Comparison of ENCODE assay signal across 8 mouse cellular contexts in the genomic region with DNA sequence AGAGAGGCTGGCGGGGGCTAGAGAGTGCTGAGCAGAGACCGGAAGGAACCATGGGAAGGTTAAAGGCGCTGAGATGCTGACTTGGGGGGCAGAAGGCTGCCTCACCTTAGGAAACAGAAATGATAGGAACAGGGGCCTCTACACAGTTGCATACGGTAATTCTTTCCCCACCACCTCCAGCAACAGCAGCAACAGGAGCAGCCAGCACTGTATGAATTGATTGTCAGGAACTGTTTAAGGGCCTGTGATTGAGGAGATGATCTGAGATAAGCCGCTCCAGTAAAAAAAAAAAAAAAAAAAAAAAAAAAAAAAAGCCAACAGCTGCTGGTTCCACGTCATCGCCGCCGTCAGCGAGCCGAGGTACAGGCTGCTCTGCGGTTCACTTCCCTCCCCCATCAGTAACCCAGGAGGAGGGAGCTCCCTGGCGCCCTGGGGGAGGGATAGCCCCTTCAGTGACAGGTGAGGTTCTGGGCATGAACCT.
DNase-seq lines count a peak whose midpoint lies in the region; ATAC-seq and TF ChIP-seq lines count a peak whose summit lies in the region.

No protein-coding gene starts in this region.

- no peak for TF ChIP-seq CTCF in intestine, postnatal 0 days (IDR thresholded peaks at IDR 0.05; ENCODE audit: low read depth)
- TF ChIP-seq CTCF in thymus, adult 2 months (IDR thresholded peaks at IDR 0.05; ENCODE audit: borderline replicate concordance, control insufficient read depth, extremely low read depth, insufficient read depth, low read length, poor library complexity): no peak

- H3K27me3 ChIP-seq in neural tube, embryonic 11.5 days (ENCODE audit: control insufficient read depth, insufficient read depth, low read length): no peaks in the 10 kb centered on the region
- peaks cover 10% of the 10 kb centered on the region for H3K27me3 ChIP-seq in embryonic facial prominence, embryonic 11.5 days (ENCODE audit: control insufficient read depth, insufficient read depth, low read length)
- H3K27me3 ChIP-seq in intestine, postnatal 0 days (replicated peaks; ENCODE audit: control insufficient read depth, insufficient read depth, low read length): no peaks in the 10 kb centered on the region
- no peaks in the 10 kb centered on the region for H3K27me3 ChIP-seq in thymus, adult 2 months (ENCODE audit: control insufficient read depth, insufficient read depth, low read length)

- TF ChIP-seq POLR2A in thymus, adult 2 months (IDR thresholded peaks at IDR 0.05; ENCODE audit: control insufficient read depth, extremely low read depth, insufficient read depth, low read length, poor library complexity): no peak

- peak overlapping the region; percentile 35 for H3K4me2 ChIP-seq in neural tube, embryonic 11.5 days (ENCODE audit: low read depth)
- H3K4me2 ChIP-seq in embryonic facial prominence, embryonic 11.5 days (ENCODE audit: low read depth, low read length): peak overlapping the region; percentile 46
- peak overlapping the region; percentile 33 for H3K4me2 ChIP-seq in intestine, postnatal 0 days (replicated peaks; ENCODE audit: low read depth)

- H3K27ac ChIP-seq in neural tube, embryonic 11.5 days (ENCODE audit: low read depth, low read length): no peak overlapping the region
- no peak overlapping the region for H3K27ac ChIP-seq in embryonic facial prominence, embryonic 11.5 days (replicated peaks; ENCODE audit: low read depth, low read length)
- no peak overlapping the region for H3K27ac ChIP-seq in intestine, postnatal 0 days (ENCODE audit: low read depth, low read length)
- no peak overlapping the region for H3K27ac ChIP-seq in thymus, adult 2 months (ENCODE audit: control insufficient read depth, insufficient read depth, low read length)

- H3K9ac ChIP-seq in neural tube, embryonic 11.5 days (ENCODE audit: low read length): no peak overlapping the region
- no peak overlapping the region; the same call in 1 of the 2 replicates for H3K9ac ChIP-seq in embryonic facial prominence, embryonic 11.5 days (replicated peaks; ENCODE audit: low read length)
- H3K9ac ChIP-seq in intestine, postnatal 0 days (ENCODE audit: low read depth, low read length): no peak overlapping the region

- no peak overlapping the region for H3K4me3 ChIP-seq in neural tube, embryonic 11.5 days (ENCODE audit: low read depth, low read length)
- H3K4me3 ChIP-seq in embryonic facial prominence, embryonic 11.5 days (ENCODE audit: low read depth, low read length): peak overlapping the region; percentile 14; the same call in 1 of the 2 replicates
- no peak overlapping the region for H3K4me3 ChIP-seq in intestine, postnatal 0 days (ENCODE audit: low read depth, low read length)
- no peak overlapping the region for H3K4me3 ChIP-seq in thymus, adult 2 months (ENCODE audit: control insufficient read depth, insufficient read depth, low read length)

- no peaks in the 10 kb centered on the region; the same call in 1 of the 2 replicates for H3K9me3 ChIP-seq in neural tube, embryonic 11.5 days (ENCODE audit: control insufficient read depth, low read length)
- H3K9me3 ChIP-seq in embryonic facial prominence, embryonic 11.5 days (replicated peaks; ENCODE audit: control insufficient read depth, low read length): no peaks in the 10 kb centered on the region
- no peaks in the 10 kb centered on the region for H3K9me3 ChIP-seq in intestine, postnatal 0 days (ENCODE audit: control insufficient read depth)

- H3K4me1 ChIP-seq in neural tube, embryonic 11.5 days (ENCODE audit: control insufficient read depth, insufficient read depth, low read length): peaks cover 10% of the 10 kb centered on the region
- peaks cover 4% of the 10 kb centered on the region; the same call in 1 of the 2 replicates for H3K4me1 ChIP-seq in embryonic facial prominence, embryonic 11.5 days (ENCODE audit: control insufficient read depth, insufficient read depth, low read length)
- no peaks in the 10 kb centered on the region for H3K4me1 ChIP-seq in intestine, postnatal 0 days (replicated peaks; ENCODE audit: control insufficient read depth, insufficient read depth, low read length)
- H3K4me1 ChIP-seq in thymus, adult 2 months (replicated peaks; ENCODE audit: control insufficient read depth, insufficient read depth, low read length): peaks cover 17% of the 10 kb centered on the region

- 0 out of 2 replicates have a peak, but pooled peaks have one; percentile 31 for ATAC-seq in neural tube, embryonic 11.5 days (ENCODE audit: insufficient read depth, low FRiP score, low TSS enrichment)
- peak; percentile 36; the same call in 1 of the 2 replicates for ATAC-seq in embryonic facial prominence, embryonic 11.5 days (replicated peaks; ENCODE audit: insufficient number of reproducible peaks, low FRiP score, low TSS enrichment, low read depth)
- 0 out of 2 replicates have a peak, but pooled peaks have one; percentile 25 for ATAC-seq in intestine, postnatal 0 days
- ATAC-seq in monocyte, adult 5-6 weeks (replicated peaks; ENCODE audit: insufficient number of reproducible peaks, low FRiP score, low TSS enrichment, poor library complexity, severe bottlenecking): peak; percentile 61

- 2% methylated on average over 13 of the region's 13 CpGs for WGBS in neural tube, embryonic 11.5 days
- whole genome bisulfite sequencing in embryonic facial prominence, embryonic 11.5 days: 2% methylated on average over 13 of the region's 13 CpGs
- 4% methylated on average over 13 of the region's 13 CpGs for WGBS in intestine, postnatal 0 days
- under 1% methylated on average over 13 of the region's 13 CpGs for WGBS in thymus, adult 2 months

- H3K36me3 ChIP-seq in neural tube, embryonic 11.5 days (ENCODE audit: control insufficient read depth, insufficient read depth, low read length): no peaks in the 10 kb centered on the region
- no peaks in the 10 kb centered on the region for H3K36me3 ChIP-seq in embryonic facial prominence, embryonic 11.5 days (replicated peaks; ENCODE audit: control insufficient read depth, insufficient read depth, low read depth, low read length)
- no peaks in the 10 kb centered on the region for H3K36me3 ChIP-seq in intestine, postnatal 0 days (ENCODE audit: control insufficient read depth, insufficient read depth)
- H3K36me3 ChIP-seq in thymus, adult 2 months (ENCODE audit: control insufficient read depth, insufficient read depth, low read length): no peaks in the 10 kb centered on the region

- DNase-seq in neural tube, embryonic 11.5 days (ENCODE audit: low spot score): peak; percentile 38
- no peak for DNase-seq in neural tube, embryonic 10.5 days (ENCODE audit: extremely low spot score, low spot score)
- peak; percentile 70 for DNase-seq in embryonic facial prominence, embryonic 11.5 days (ENCODE audit: low spot score)
- DNase-seq in liver: peak; percentile 25
- DNase-seq in thymus, adult 2 months: peak; percentile 67
- DNase-seq in ovary, postnatal 36 days (ENCODE audit: low spot score): no peak

Comparison
In these comparisons a context has a peak if more than half of its experiments do, and no peak if none do; other contexts are left out.
1. DNase-seq: peak in neural tube, embryonic 11.5 days (single experiment), embryonic facial prominence, embryonic 11.5 days (single experiment), liver (single experiment) and thymus, adult 2 months (single experiment); none in neural tube, embryonic 10.5 days (single experiment) and ovary, postnatal 36 days (single experiment).
2. Peak in every context shown above with its lines, with median percentiles within 50 percentile points of each other: ATAC-seq and H3K4me2 ChIP-seq.